Mouse (Mus musculus) liver, adult 2 months (tissue): ENCODE measurements around the gene Ankdd1a.

Experiments
- CTCF ChIP-seq: fragments of 200-500 bp; IDR thresholded peaks from 2 replicates; pipeline ENCODE4 v1.5.1; 2011; ENCODE audit warnings: low read depth, low read length, control low read depth
- POLR2A ChIP-seq: fragments of 200-500 bp; IDR thresholded peaks from 2 replicates; pipeline ENCODE4 v1.6.1; 2011; ENCODE audit warnings: low read length, control low read depth; ENCODE audit not compliant: insufficient read depth; ENCODE audit errors: extremely low read depth

DNA sequence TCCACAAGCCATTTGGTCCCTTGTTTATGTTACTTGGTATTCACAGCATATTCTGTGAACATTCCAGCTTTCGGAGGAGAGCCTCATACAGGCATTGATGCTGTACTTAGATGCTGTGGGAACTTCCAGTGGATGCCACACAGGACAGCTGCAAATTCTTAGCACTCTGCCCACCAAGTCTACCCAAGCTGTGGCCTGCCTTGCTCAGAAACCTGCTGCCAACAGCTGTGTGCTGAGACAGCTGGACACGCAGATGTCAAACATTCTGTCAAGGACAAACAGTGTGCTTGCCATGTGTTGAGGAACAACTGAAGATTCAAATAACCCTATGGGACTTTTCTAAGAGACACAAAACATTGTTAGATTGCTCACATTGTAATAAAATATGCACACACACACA, 61.0 kb downstream of the Ankdd1a start:
- TF ChIP-seq CTCF (no peak), POLR2A (no peak)
